Mouse (Mus musculus) stomach, embryonic 14.5 days (tissue): Measurements from ENCODE around the gene Cabp7. TPM values are rescaled to one million over a fixed set of nuclear protein-coding genes. Genes with fewer than 3 reads are reported as not detected.

Source experiments
- ATAC-seq: fragments of 200-750 bp; cut with Nextera tagmentation; 2 replicates; pipeline ENCODE4 v1.8.0; 2017; ENCODE audit warnings: low read depth, moderate TSS enrichment; ENCODE audit not compliant: insufficient number of reproducible peaks, insufficient read depth, low FRiP score
- H3K27ac ChIP-seq: fragments of 300-500 bp; sonication (generic); 2 replicates; pipeline ENCODE4 v1.5.1; 2014; ENCODE audit warnings: mild to moderate bottlenecking, low read length, moderate library complexity, mixed read lengths
- H3K27me3 ChIP-seq: fragments of 300-500 bp; sonication (generic); 2 replicates; pipeline ENCODE4 v1.6.1; 2014; ENCODE audit warnings: low read length, control low read depth, mixed read lengths; ENCODE audit not compliant: control insufficient read depth, insufficient read depth
- H3K36me3 ChIP-seq: fragments of 300-500 bp; sonication (generic); 2 replicates; pipeline ENCODE4 v1.6.1; 2014; ENCODE audit warnings: mild to moderate bottlenecking, control low read depth, low read length, moderate library complexity, mixed read lengths; ENCODE audit not compliant: control insufficient read depth, insufficient read depth
- H3K4me1 ChIP-seq: fragments of 300-500 bp; sonication (generic); 2 replicates; pipeline ENCODE4 v1.6.1; 2014; ENCODE audit warnings: low read length, control low read depth, mixed read lengths; ENCODE audit not compliant: control insufficient read depth, insufficient read depth
- H3K4me2 ChIP-seq: fragments of 300-500 bp; sonication (generic); replicated peaks from 2 replicates; pipeline ENCODE4 v1.6.1; 2014; ENCODE audit warnings: low read depth, low read length, control low read depth
- H3K4me3 ChIP-seq: fragments of 300-500 bp; sonication (generic); 2 replicates; pipeline ENCODE4 v1.5.1; 2014; ENCODE audit warnings: low read depth, low read length, control low read depth
- H3K9ac ChIP-seq: fragments of 300-500 bp; sonication (generic); replicated peaks from 2 replicates; pipeline ENCODE4 v1.6.1; 2014; ENCODE audit warnings: low read depth, mild to moderate bottlenecking, control low read depth, low read length, moderate library complexity, mixed read lengths
- H3K9me3 ChIP-seq: fragments of 300-500 bp; sonication (generic); 2 replicates; pipeline ENCODE4 v1.6.1; 2016; ENCODE audit warnings: low read depth, low read length, control low read depth; ENCODE audit not compliant: control insufficient read depth
- WGBS: fragments of 180-500 bp; shearing (Covaris S2); extraction: QIAGEN DNeasy Blood & Tissue Kit; methylation state at CpG from one replicate; pipeline ENCODE4 v1.1.7; 2014; 5-methylcytosine and 5-hydroxymethylcytosine counted together
- polyA plus RNA-seq: library from polyadenylated mRNA; unstranded; fragments of >200 nt; fragmentation: Nextera tagmentation; extraction: Ambion mirVana; gene quantifications from 2 replicates; pipeline ENCODE4 v1.2.1, GENCODE M21; 2014

The Cabp7 gene
- polyA plus RNA-seq, 1 experiment from 2014 or later = 0.16 TPM

GRCm38 (mm10) chr11:4721728-4722127 lies 24.9 kb downstream of the Cabp7 start:
- 76% methylated on average over 8 of the region's 8 CpGs for WGBS
- no peak for ATAC-seq
- Histone ChIP-seq H3K27ac (no peak overlapping the region), H3K36me3 (peaks cover 4% of the 10 kb centered on the region; the same call in 1 of the 2 replicates), H3K4me2 (no peak overlapping the region), H3K4me3 (no peak overlapping the region), H3K4me1 (peaks cover 5% of the 10 kb centered on the region; the same call in 1 of the 2 replicates), H3K9me3 (no peaks in the 10 kb centered on the region), H3K9ac (no peak overlapping the region), H3K27me3 (no peaks in the 10 kb centered on the region)

DNA sequence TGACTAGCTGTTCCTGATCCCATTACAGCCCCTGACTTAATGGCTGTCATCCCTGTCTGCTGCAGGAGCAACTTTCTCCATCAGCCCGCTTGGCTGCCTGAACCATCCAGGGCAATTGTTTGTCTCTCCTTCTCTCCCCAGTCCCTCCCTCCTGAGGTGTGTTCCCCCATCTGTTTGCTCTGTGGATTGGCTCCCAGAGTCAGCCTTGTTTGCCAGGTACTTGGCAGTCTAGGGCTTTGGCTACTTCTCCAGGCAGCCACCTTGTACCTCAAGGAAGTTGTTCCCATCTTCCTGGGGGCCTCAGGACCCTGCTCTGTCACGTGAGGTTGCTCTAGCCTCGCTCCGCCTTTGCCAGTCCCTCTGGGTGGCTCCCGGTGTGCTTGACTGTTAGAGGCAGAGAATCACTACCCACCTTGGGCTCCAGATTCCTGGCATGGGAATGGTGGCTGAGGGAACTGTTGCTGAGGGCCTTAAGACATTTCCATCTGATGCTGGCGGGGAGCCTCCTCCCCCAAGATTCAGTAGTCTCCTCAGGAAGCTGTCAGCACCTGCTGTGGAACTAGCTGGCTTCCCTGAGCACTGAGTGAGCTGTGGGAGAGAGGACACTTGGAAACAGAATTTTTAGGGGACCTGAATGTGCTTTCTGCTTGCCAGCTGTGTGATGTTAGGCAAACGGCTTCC lies 25.5 kb downstream of the Cabp7 start:
- Histone ChIP-seq H3K9me3 (no peaks in the 10 kb centered on the region), H3K4me2 (no peak overlapping the region), H3K27me3 (no peaks in the 10 kb centered on the region), H3K4me1 (peaks cover 5% of the 10 kb centered on the region; the same call in 1 of the 2 replicates), H3K27ac (no peak overlapping the region), H3K36me3 (peaks cover 4% of the 10 kb centered on the region; the same call in 1 of the 2 replicates), H3K4me3 (no peak overlapping the region), H3K9ac (no peak overlapping the region)
- WGBS = 43% methylated on average over 7 of the region's 7 CpGs
- ATAC-seq = no peak

- Histone ChIP-seq H3K9ac (no peak overlapping the region), H3K27ac (no peak overlapping the region), H3K4me2 (no peak overlapping the region), H3K4me1 (peaks cover 5% of the 10 kb centered on the region; the same call in 1 of the 2 replicates), H3K27me3 (no peaks in the 10 kb centered on the region), H3K36me3 (peaks cover 4% of the 10 kb centered on the region; the same call in 1 of the 2 replicates), H3K4me3 (no peak overlapping the region), H3K9me3 (no peaks in the 10 kb centered on the region)
- 72% methylated on average over 11 of the region's 11 CpGs for WGBS
- no peak for ATAC-seq
These were observed 26.2 kb downstream of the Cabp7 start for GRCm38 (mm10) chr11:4720393-4720792.

GRCm38 (mm10) chr11:4719961-4720360 lies 26.6 kb downstream of the Cabp7 start:
- Histone ChIP-seq H3K27ac (no peak overlapping the region), H3K9me3 (no peaks in the 10 kb centered on the region), H3K9ac (no peak overlapping the region), H3K4me3 (no peak overlapping the region), H3K4me2 (no peak overlapping the region), H3K27me3 (no peaks in the 10 kb centered on the region), H3K36me3 (peaks cover 4% of the 10 kb centered on the region; the same call in 1 of the 2 replicates), H3K4me1 (peaks cover 5% of the 10 kb centered on the region; the same call in 1 of the 2 replicates)
- 90% methylated on average over 9 of the region's 9 CpGs for WGBS
- ATAC-seq = no peak

DNA sequence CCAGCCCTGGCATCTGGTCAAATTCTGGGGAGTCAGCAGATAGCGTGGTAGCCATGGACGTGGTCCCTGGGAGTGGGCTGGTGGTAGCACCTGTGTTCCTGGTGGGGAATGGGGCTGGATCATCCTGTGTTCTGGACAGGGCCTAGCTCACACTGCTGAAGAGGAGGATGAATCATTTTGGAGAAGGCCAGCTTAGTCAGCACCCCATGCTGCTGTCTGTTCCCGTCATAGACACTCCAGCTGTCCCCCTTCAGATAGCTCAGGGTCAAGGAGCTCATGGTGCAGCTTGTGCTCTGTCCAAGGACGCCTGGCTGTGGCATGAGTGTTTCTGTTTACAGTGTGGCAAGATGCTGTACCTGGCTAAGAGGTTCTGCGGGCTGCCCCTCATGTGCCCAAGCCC lies 28.0 kb downstream of the Cabp7 start:
- WGBS = 78% methylated on average over 5 of the region's 5 CpGs
- H3K27me3 ChIP-seq = no peaks in the 10 kb centered on the region
- ATAC-seq = no peak
- H3K4me3 ChIP-seq = no peak overlapping the region
- H3K36me3 ChIP-seq = no peaks in the 10 kb centered on the region
- no peak overlapping the region for H3K4me2 ChIP-seq
- H3K4me1 ChIP-seq = peaks cover 5% of the 10 kb centered on the region; the same call in 1 of the 2 replicates
- no peak overlapping the region for H3K9ac ChIP-seq
- no peak overlapping the region for H3K27ac ChIP-seq
- H3K9me3 ChIP-seq = no peaks in the 10 kb centered on the region

DNA sequence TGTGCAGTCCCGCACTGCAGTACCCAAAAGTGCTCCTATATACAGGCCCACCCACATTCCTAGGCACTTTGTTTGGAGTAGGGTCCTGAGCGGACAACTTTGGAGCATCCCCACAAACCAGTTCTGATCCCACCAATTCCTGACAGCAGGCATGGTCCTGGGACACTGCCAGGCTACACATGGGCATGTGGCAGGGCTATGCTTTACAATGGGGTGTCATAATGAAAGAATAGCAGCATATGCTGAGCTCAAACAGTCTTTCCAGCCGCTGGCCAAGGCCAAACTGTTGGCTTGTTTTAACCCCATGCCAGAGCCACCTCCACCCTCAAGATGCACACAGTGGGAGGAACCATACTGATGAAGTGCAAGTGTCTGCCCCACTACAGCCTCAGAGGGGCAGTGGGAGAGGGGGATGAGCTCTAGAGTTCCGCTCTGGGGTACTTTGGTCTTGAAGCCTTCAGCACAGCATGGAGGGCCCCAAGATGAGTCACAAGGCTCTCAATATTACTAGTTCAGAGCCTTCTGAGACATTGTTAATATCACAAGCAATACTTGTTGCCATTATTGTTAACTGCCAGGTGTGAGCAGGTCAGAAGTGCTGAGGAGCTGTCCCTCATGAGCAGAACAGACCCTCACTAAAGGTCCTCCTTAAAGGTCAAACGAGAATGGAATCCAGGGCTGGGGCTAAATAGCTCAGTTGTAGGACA lies 29.9 kb downstream of the Cabp7 start:
- no peaks in the 10 kb centered on the region for H3K27me3 ChIP-seq
- no peak for ATAC-seq
- peaks cover 5% of the 10 kb centered on the region; the same call in 1 of the 2 replicates for H3K4me1 ChIP-seq
- H3K4me3 ChIP-seq = no peak overlapping the region
- no peak overlapping the region for H3K9ac ChIP-seq
- no peak overlapping the region for H3K4me2 ChIP-seq
- no peak overlapping the region for H3K27ac ChIP-seq
- 83% methylated on average over 5 of the region's 5 CpGs for WGBS
- H3K9me3 ChIP-seq = no peaks in the 10 kb centered on the region
- no peaks in the 10 kb centered on the region for H3K36me3 ChIP-seq

DNA sequence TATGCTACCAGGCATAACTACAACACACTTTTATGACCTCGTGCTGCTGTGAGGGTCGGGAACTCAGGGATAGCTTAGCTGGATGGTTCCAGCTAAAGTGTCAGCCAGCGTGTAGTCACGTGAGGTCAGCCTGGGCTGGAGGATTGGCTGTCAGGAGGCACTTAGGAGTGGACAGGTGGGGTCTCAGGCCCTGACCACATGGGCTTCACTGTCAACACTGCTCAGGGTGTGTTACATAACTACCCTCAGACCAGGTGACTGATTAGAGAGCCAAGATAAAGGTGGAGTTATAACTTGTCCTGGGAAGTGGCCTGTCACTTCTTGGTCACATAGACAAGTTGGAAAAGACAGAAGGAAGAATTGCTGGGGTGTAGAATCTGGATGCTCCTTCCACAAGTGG lies 31.0 kb downstream of the Cabp7 start:
- no peak for ATAC-seq

GRCm38 (mm10) chr11:4714727-4715126 lies 31.9 kb downstream of the Cabp7 start:
- Histone ChIP-seq H3K9me3 (no peaks in the 10 kb centered on the region), H3K4me2 (no peak overlapping the region), H3K27me3 (no peaks in the 10 kb centered on the region), H3K36me3 (no peaks in the 10 kb centered on the region), H3K4me3 (no peak overlapping the region), H3K27ac (no peak overlapping the region), H3K4me1 (no peaks in the 10 kb centered on the region), H3K9ac (no peak overlapping the region)
- no peak for ATAC-seq
- WGBS = 85% methylated on average over 4 of the region's 4 CpGs

More for the DNA sequence above, 31.0 kb downstream of the Cabp7 start:
- no peaks in the 10 kb centered on the region for H3K4me1 ChIP-seq
- 81% methylated on average over 4 of the region's 4 CpGs for WGBS
- no peaks in the 10 kb centered on the region for H3K27me3 ChIP-seq
- no peak overlapping the region for H3K4me2 ChIP-seq
- no peaks in the 10 kb centered on the region for H3K9me3 ChIP-seq
- no peak overlapping the region for H3K4me3 ChIP-seq
- no peak overlapping the region for H3K27ac ChIP-seq
- no peak overlapping the region for H3K9ac ChIP-seq
- H3K36me3 ChIP-seq = no peaks in the 10 kb centered on the region
